Mouse (Mus musculus): ENCODE results near the gene Ptch1.

DNA sequence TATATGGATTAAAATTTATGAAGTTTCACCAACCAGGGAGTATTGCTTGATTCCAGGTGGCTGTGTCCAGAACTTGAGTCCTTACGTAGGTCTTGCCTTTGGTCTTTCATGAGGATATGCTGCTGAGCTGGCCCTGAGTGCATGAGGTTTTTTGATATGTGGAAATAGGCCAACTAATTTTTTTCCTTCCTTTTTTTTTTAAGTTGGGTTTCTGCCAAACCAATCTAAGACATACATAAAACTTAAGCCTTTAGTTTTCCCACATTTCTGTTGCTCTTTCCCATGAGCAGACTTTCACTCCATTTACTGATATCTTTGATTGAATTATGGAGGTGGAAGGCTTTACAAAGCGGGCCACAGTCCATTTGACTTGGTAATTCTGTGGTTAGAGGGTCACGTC, 47.9 kb upstream of the Ptch1 start:
- TF ChIP-seq MAFK (IDR thresholded peaks at IDR 0.05; ENCODE audit: insufficient read depth, low read depth, low read length) (no peak), ZC3H11A (IDR thresholded peaks at IDR 0.05; ENCODE audit: borderline replicate concordance, low read depth, low read length) (no peak), ZNF384 (IDR thresholded peaks at IDR 0.05; ENCODE audit: low read depth, low read length) (no peak), HCFC1 (IDR thresholded peaks at IDR 0.05; ENCODE audit: borderline replicate concordance, insufficient read depth, low read length) (no peak)
